Mouse (Mus musculus): ENCODE data around the gene Ivd.

DNA sequence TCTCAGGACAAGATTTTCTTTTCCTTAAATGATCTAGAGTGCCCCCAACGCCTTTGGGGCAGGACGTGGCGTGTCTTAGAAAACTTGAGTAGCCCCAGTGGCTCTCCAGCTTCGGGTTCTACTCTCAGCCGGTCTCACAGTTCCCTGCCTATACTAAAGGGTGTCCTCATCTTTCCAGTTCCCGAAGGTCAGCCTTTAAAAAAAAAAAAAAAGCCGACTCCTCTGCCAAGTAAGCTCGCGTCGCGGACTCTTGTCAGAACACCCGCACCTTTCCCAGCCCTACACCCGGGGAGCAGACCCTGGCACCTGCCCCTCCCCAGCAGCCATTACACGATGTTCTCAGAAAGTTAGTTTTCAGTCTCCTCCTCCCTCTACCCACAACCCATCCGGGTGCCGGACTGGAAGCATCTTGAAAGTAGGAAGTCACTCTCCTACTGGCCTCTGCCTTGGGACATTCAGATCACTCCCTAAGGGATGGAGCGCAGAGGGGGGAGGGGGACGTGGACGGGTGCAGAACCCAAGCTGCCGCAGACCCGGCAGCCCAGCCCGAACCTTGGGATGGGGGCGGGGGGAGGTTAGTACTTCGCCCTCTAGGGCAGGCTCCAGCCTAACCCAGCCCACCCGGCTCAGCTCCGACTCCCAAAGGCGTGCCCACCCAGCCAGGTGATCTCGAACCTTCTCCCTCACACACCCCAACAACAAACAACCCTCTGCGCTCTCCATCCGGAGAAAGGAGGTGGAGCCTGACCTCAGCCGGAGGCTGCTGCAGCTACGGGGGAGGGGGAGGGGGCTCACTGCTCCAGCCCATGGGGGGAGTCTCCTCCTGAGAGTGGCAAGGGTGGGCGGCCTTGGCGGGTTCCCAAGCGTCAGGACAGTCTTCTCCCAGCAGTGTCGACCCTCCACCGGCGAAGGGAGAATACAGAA is 34.5 kb downstream of the Ivd start:
- TF ChIP-seq CTCF (IDR thresholded peaks at IDR 0.05; ENCODE audit: control insufficient read depth, insufficient read depth, low read length): no peak
- no peak for TF ChIP-seq POLR2A (IDR thresholded peaks at IDR 0.05; ENCODE audit: borderline replicate concordance, control insufficient read depth, low read depth, low read length)
